Mouse (Mus musculus) heart, postnatal 10 days (tissue): ENCODE results near the gene Rrp1b. TPM values are rescaled to one million over a fixed set of nuclear protein-coding genes. Genes with fewer than 3 reads are reported as not detected.
"Not testable (repeated sequence)": the region's sequence is repeated elsewhere in the genome, so short reads cannot be mapped to it uniquely, and the experiment has no call there.

Experiments
- DNase-seq, 2 experiments: peaks; one replicate each; pipeline ENCODE4 v3.0.0; 2021
- intact Hi-C: fragments of 180-260 bp; cut with DNase I; formaldehyde crosslinking; loops from one replicate; pipeline ENCODE4 v1.15.1; 2025
- total RNA-seq, 2 experiments: library from RNA; stranded (reverse); gene quantifications; 2 replicates each; pipeline ENCODE4 v1.2.3; 2021

Rrp1b gene
- total RNA-seq, 2 experiments from 2014 or later, result 9.4 to 13.1 TPM

GRCm38 (mm10) chr17:32074658-32075057, 38.8 kb downstream of the Rrp1b start:
- no peak for DNase-seq
- intact Hi-C loops, result loop anchor here (2.0 to 10.0 kb wide), 2 partner anchors 134 to 420 kb away; no protein-coding TSS in a partner anchor

- intact Hi-C loops, result loop anchor here (2.0 to 10.0 kb wide), 2 partner anchors 134 to 420 kb away; no protein-coding TSS in a partner anchor
- DNase-seq, result peak; percentile 45 to 72
These were observed 39.3 kb downstream of the Rrp1b start for GRCm38 (mm10) chr17:32075164-32075563.

- intact Hi-C loops, result no loop called here
These were observed 47.5 kb downstream of the Rrp1b start for GRCm38 (mm10) chr17:32083351-32083750.

GRCm38 (mm10) chr17:32087069-32087468, 51.2 kb downstream of the Rrp1b start:
- intact Hi-C loops, result no loop called here
- DNase-seq, result no peak

More at GRCm38 (mm10) chr17:32083351-32083750, 47.5 kb downstream of the Rrp1b start:
- no peak for DNase-seq

- intact Hi-C loops, result no loop called here
- DNase-seq, result no peak
These were observed 55.1 kb downstream of the Rrp1b start for GRCm38 (mm10) chr17:32091032-32091363.

- DNase-seq, result peak; percentile 74 to 80
- intact Hi-C loops, result not testable (repeated sequence)
These were observed 55.7 kb downstream of the Rrp1b start for GRCm38 (mm10) chr17:32091364-32092240.

GRCm38 (mm10) chr17:32092241-32092619, 56.3 kb downstream of the Rrp1b start:
- intact Hi-C loops, result no loop called here
- no peak for DNase-seq

GRCm38 (mm10) chr17:32092895-32093294, 57.0 kb downstream of the Rrp1b start:
- intact Hi-C loops, result no loop called here
- DNase-seq, result no peak

- intact Hi-C loops, result no loop called here
- DNase-seq, result peak in 1 of 2 experiments; percentile 16
These were observed 61.8 kb downstream of the Rrp1b start for GRCm38 (mm10) chr17:32097676-32098075.

- DNase-seq, intact Hi-C loops: not testable (repeated sequence)
These were observed 63.0 kb downstream of the Rrp1b start for GRCm38 (mm10) chr17:32098905-32099304.

GRCm38 (mm10) chr17:32099574-32099942, 63.7 kb downstream of the Rrp1b start:
- DNase-seq, result no peak

GRCm38 (mm10) chr17:32099943-32100586, 64.2 kb downstream of the Rrp1b start:
- intact Hi-C loops, result no loop called here
- peak; percentile 72 to 73 for DNase-seq

More at GRCm38 (mm10) chr17:32099574-32099942, 63.7 kb downstream of the Rrp1b start:
- intact Hi-C loops, result no loop called here

- DNase-seq, result no peak
These were observed 67.2 kb downstream of the Rrp1b start for GRCm38 (mm10) chr17:32103054-32103453.

GRCm38 (mm10) chr17:32106358-32106757, 70.5 kb downstream of the Rrp1b start:
- peak in 1 of 2 experiments; percentile 13 for DNase-seq
- intact Hi-C loops, result no loop called here

More at GRCm38 (mm10) chr17:32103054-32103453, 67.2 kb downstream of the Rrp1b start:
- intact Hi-C loops, result no loop called here

GRCm38 (mm10) chr17:32107877-32108276, 72.0 kb downstream of the Rrp1b start:
- intact Hi-C loops, result no loop called here
- no peak for DNase-seq

GRCm38 (mm10) chr17:32108320-32109011, 72.6 kb downstream of the Rrp1b start:
- intact Hi-C loops, DNase-seq: not testable (repeated sequence)

- intact Hi-C loops, result no loop called here
These were observed 73.5 kb downstream of the Rrp1b start for GRCm38 (mm10) chr17:32109201-32109940.

GRCm38 (mm10) chr17:32110424-32110823, 74.5 kb downstream of the Rrp1b start:
- peak; percentile 82 to 84 for DNase-seq
- intact Hi-C loops, result no loop called here

More at GRCm38 (mm10) chr17:32109201-32109940, 73.5 kb downstream of the Rrp1b start:
- DNase-seq, result no peak

GRCm38 (mm10) chr17:32110980-32111780, 75.3 kb downstream of the Rrp1b start:
- intact Hi-C loops, result no loop called here
- DNase-seq, result no peak
